Mouse (Mus musculus) hindbrain, embryonic 16.5 days (tissue): ENCODE measurements around the gene Ccdc167. TPM values are rescaled to one million over a fixed set of nuclear protein-coding genes. Genes with fewer than 3 reads are reported as not detected.

Experiments used
- ATAC-seq: fragments of 200-750 bp; cut with Nextera tagmentation; 2 replicates; pipeline ENCODE4 v1.8.0; 2017; ENCODE audit warnings: moderate TSS enrichment, moderate library complexity
- H3K27ac ChIP-seq: fragments of 300-500 bp; sonication (generic); 2 replicates; pipeline ENCODE4 v1.5.1; 2014; ENCODE audit warnings: low read depth, mild to moderate bottlenecking, control low read depth, low read length, moderate library complexity
- H3K27me3 ChIP-seq: fragments of 300-500 bp; sonication (generic); replicated peaks from 2 replicates; pipeline ENCODE4 v1.6.1; 2014; ENCODE audit warnings: low read length; ENCODE audit not compliant: control insufficient read depth, insufficient read depth
- H3K36me3 ChIP-seq: fragments of 300-500 bp; sonication (generic); 2 replicates; pipeline ENCODE4 v1.6.1; 2014; ENCODE audit warnings: mild to moderate bottlenecking, low read length, moderate library complexity, mixed read lengths; ENCODE audit not compliant: control insufficient read depth, insufficient read depth
- H3K4me1 ChIP-seq: fragments of 300-500 bp; sonication (generic); 2 replicates; pipeline ENCODE4 v1.6.1; 2014; ENCODE audit warnings: low read depth, low read length; ENCODE audit not compliant: control insufficient read depth, insufficient read depth
- H3K4me2 ChIP-seq: fragments of 300-500 bp; sonication (generic); 2 replicates; pipeline ENCODE4 v1.6.1; 2014; ENCODE audit warnings: mild to moderate bottlenecking, low read length, control low read depth, moderate library complexity
- H3K4me3 ChIP-seq: fragments of 300-500 bp; sonication (generic); 2 replicates; pipeline ENCODE4 v1.5.1; 2014; ENCODE audit warnings: mild to moderate bottlenecking, low read length, control low read depth, moderate library complexity
- H3K9ac ChIP-seq: fragments of 300-500 bp; sonication (generic); 2 replicates; pipeline ENCODE4 v1.6.1; 2014; ENCODE audit warnings: low read depth, mild to moderate bottlenecking, control low read depth, low read length, moderate library complexity
- H3K9me3 ChIP-seq: fragments of 300-500 bp; sonication (generic); 2 replicates; pipeline ENCODE4 v1.6.1; 2014; ENCODE audit warnings: mild to moderate bottlenecking, low read length, moderate library complexity; ENCODE audit not compliant: control insufficient read depth
- WGBS: fragments of 180-500 bp; shearing (Covaris S2); extraction: QIAGEN DNeasy Blood & Tissue Kit; methylation state at CpG from one replicate; pipeline ENCODE4 v1.1.7; 2014; 5-methylcytosine and 5-hydroxymethylcytosine counted together
- polyA plus RNA-seq: library from polyadenylated mRNA; unstranded; fragments of >200 nt; fragmentation: Nextera tagmentation; extraction: Ambion mirVana; gene quantifications from 2 replicates; pipeline ENCODE4 v1.2.1, GENCODE M21; 2015

Ccdc167 gene
- polyA plus RNA-seq, 1 experiment from 2014 or later: 9.3 TPM

DNA sequence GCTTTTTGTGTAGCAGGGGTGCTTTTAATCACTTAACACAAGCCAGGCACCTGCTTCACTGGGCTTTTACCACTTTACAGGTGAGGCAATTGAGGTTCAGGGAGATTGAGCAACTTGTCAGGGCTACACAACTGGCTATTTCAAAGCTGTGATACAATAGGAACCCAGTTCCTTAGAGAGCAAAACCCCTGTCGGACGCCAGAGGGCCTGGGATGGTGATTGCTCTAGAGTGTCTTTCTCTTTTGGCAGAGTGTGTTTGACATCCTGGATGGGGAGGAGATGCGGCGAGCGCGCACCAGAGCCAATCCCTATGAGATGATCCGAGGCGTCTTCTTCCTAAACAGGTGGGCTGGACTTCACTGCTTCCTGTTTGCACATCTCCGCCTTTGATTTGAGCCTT, 35.2 kb downstream of the Ccdc167 start:
- Histone ChIP-seq H3K36me3 (peaks cover 19% of the 10 kb centered on the region), H3K27ac (no peak overlapping the region), H3K27me3 (no peaks in the 10 kb centered on the region), H3K4me3 (no peak overlapping the region), H3K9me3 (no peaks in the 10 kb centered on the region), H3K9ac (no peak overlapping the region), H3K4me1 (no peaks in the 10 kb centered on the region; the same call in 1 of the 2 replicates), H3K4me2 (no peak overlapping the region)
- WGBS: 93% methylated on average over 9 of the region's 9 CpGs
- ATAC-seq: no peak

- Histone ChIP-seq H3K4me1 (no peaks in the 10 kb centered on the region; the same call in 1 of the 2 replicates), H3K4me3 (no peak overlapping the region), H3K36me3 (peaks cover 22% of the 10 kb centered on the region), H3K27ac (no peak overlapping the region), H3K9me3 (no peaks in the 10 kb centered on the region), H3K4me2 (no peak overlapping the region), H3K9ac (no peak overlapping the region), H3K27me3 (no peaks in the 10 kb centered on the region)
- ATAC-seq: no peak
- 92% methylated on average over 2 of the region's 2 CpGs for WGBS
These were observed 35.9 kb downstream of the Ccdc167 start for GRCm38 (mm10) chr17:29680921-29681320.

GRCm38 (mm10) chr17:29680174-29680573, 36.7 kb downstream of the Ccdc167 start:
- Histone ChIP-seq H3K27me3 (no peaks in the 10 kb centered on the region), H3K4me1 (no peaks in the 10 kb centered on the region; the same call in 1 of the 2 replicates), H3K9ac (no peak overlapping the region), H3K4me2 (no peak overlapping the region), H3K4me3 (no peak overlapping the region), H3K9me3 (no peaks in the 10 kb centered on the region), H3K27ac (peak overlapping the region; percentile 36; the same call in 1 of the 2 replicates), H3K36me3 (peaks cover 27% of the 10 kb centered on the region)
- 40% methylated on average over 2 of the region's 2 CpGs for WGBS
- peak; percentile 86 for ATAC-seq

DNA sequence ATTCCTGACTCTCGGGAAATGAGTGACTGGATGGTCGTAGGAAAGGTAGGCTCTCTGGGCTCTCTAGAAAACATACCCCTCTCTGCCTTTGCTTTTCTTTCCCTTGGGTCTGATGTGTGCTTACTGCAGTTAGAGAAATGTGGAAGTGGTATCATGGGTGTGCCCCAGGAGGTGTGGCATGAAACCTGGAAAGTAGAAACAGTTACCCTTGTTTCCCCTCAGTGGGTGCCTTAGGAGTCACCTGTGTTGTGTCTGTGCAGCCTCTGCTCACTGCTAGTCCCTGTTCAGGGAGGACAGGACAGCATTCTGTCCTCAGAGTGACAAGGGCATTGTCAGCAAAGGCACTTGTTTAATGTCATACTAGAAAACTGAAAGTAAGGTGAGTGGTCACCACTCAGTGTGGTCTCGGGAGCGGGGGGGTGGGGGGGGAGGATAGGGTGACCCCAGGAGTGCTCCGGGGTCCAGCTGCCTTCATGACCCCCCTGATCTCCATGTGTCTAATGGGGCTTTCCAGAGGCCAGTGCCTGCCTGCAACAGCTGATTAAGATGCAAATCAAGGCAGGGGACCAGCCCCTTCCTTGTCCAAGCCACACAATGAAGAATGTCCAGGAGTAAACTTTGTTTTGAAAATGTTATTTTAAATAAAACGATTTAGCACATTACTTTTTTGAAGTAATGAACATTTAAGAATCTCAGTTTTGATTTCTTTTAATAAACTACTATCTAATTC, 37.6 kb downstream of the Ccdc167 start:
- H3K9me3 ChIP-seq: no peaks in the 10 kb centered on the region
- no peaks in the 10 kb centered on the region for H3K27me3 ChIP-seq
- H3K27ac ChIP-seq: no peak overlapping the region
- no peak overlapping the region for H3K4me3 ChIP-seq
- no peak overlapping the region for H3K9ac ChIP-seq
- WGBS: 82% methylated on average over 6 of the region's 6 CpGs
- ATAC-seq: no peak
- peaks cover 33% of the 10 kb centered on the region for H3K36me3 ChIP-seq
- H3K4me1 ChIP-seq: no peaks in the 10 kb centered on the region; the same call in 1 of the 2 replicates
- H3K4me2 ChIP-seq: no peak overlapping the region

- H3K36me3 ChIP-seq: peaks cover 37% of the 10 kb centered on the region
These were observed 38.3 kb downstream of the Ccdc167 start for GRCm38 (mm10) chr17:29678526-29678925.

DNA sequence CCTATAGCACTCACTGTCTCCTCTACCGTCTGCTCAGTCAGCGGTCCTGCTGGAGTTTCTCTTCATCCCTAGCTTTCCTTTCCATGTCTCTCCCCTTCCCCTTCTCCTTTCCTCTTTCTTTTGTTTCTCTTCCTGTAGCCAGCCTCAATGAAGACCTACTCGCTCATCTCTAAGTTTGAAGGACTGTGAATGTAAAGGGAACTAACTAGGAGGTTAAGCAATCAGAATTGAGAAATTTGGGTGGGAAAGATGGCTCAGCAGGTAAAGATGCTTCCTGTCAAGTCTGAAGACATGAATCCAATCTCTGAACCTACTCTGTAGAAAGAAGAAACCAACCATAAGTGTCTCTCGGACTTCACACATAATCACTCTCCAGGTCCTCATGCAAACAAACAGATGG, 43.5 kb downstream of the Ccdc167 start:
- 95% methylated on average over 4 of the region's 4 CpGs for WGBS
- no peak for ATAC-seq
- Histone ChIP-seq H3K4me2 (no peak overlapping the region), H3K36me3 (peaks cover 28% of the 10 kb centered on the region), H3K4me3 (no peak overlapping the region), H3K27me3 (no peaks in the 10 kb centered on the region), H3K27ac (no peak overlapping the region), H3K9me3 (no peaks in the 10 kb centered on the region), H3K4me1 (peaks cover 3% of the 10 kb centered on the region; the same call in 1 of the 2 replicates), H3K9ac (no peak overlapping the region)

More at GRCm38 (mm10) chr17:29678526-29678925, 38.3 kb downstream of the Ccdc167 start:
- H3K27me3 ChIP-seq: no peaks in the 10 kb centered on the region
- no peaks in the 10 kb centered on the region for H3K9me3 ChIP-seq
- H3K4me1 ChIP-seq: no peaks in the 10 kb centered on the region; the same call in 1 of the 2 replicates
- H3K27ac ChIP-seq: no peak overlapping the region
- no peak for ATAC-seq
- no peak overlapping the region for H3K4me2 ChIP-seq
- no peak overlapping the region for H3K4me3 ChIP-seq
- 92% methylated on average over 8 of the region's 8 CpGs for WGBS
- H3K9ac ChIP-seq: no peak overlapping the region

DNA sequence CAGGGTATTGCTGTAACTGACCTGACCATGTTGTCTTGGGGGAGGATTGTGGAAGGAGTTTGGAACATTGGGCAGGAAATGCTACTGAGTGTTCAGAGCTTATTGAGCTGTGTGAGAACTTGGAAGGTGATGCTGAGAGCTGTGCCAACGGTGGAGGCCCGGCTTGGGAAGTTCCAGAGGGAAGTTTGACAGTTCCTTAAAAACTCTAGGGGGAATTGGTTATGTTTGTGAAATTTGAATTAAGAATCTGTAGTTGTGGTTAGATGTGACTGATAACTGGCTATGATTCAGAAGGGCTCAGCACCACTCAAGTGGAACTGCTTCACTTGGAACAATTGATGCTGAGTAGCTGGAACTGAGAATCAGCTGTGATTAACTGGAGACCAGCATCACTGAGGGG, 45.8 kb downstream of the Ccdc167 start:
- Histone ChIP-seq H3K27ac (no peak overlapping the region), H3K4me3 (no peak overlapping the region), H3K27me3 (no peaks in the 10 kb centered on the region), H3K4me1 (peaks cover 8% of the 10 kb centered on the region; the same call in 1 of the 2 replicates), H3K4me2 (no peak overlapping the region), H3K9ac (no peak overlapping the region), H3K36me3 (peaks cover 16% of the 10 kb centered on the region; the same call in 1 of the 2 replicates), H3K9me3 (no peaks in the 10 kb centered on the region)
- no peak for ATAC-seq
- WGBS: 66% methylated on average over 2 of the region's 2 CpGs

- ATAC-seq: no peak
These were observed 46.9 kb downstream of the Ccdc167 start for GRCm38 (mm10) chr17:29669936-29670335.

GRCm38 (mm10) chr17:29669030-29669429, 47.8 kb downstream of the Ccdc167 start:
- Histone ChIP-seq H3K9me3 (no peaks in the 10 kb centered on the region), H3K27me3 (no peaks in the 10 kb centered on the region), H3K4me1 (peaks cover 8% of the 10 kb centered on the region; the same call in 1 of the 2 replicates), H3K9ac (no peak overlapping the region), H3K36me3 (0 out of 2 replicates have a peak, but pooled peaks cover 2% of the 10 kb centered on the region), H3K4me3 (no peak overlapping the region), H3K4me2 (no peak overlapping the region), H3K27ac (no peak overlapping the region; the same call in 1 of the 2 replicates)
- ATAC-seq: no peak
- 79% methylated on average over 4 of the region's 4 CpGs for WGBS

More at GRCm38 (mm10) chr17:29669936-29670335, 46.9 kb downstream of the Ccdc167 start:
- Histone ChIP-seq H3K9ac (no peak overlapping the region), H3K36me3 (peaks cover 8% of the 10 kb centered on the region; the same call in 1 of the 2 replicates), H3K4me3 (no peak overlapping the region), H3K4me1 (peaks cover 8% of the 10 kb centered on the region; the same call in 1 of the 2 replicates), H3K4me2 (no peak overlapping the region), H3K27me3 (no peaks in the 10 kb centered on the region), H3K9me3 (no peaks in the 10 kb centered on the region), H3K27ac (no peak overlapping the region)
